Mouse (Mus musculus): ENCODE data around the gene Zfp609. TPM values are rescaled to one million over a fixed set of nuclear protein-coding genes. Genes with fewer than 3 reads are reported as not detected.

The Zfp609 gene
- polyA plus RNA-seq, 1 experiment from 2014 or later, result 8.5 TPM

DNA sequence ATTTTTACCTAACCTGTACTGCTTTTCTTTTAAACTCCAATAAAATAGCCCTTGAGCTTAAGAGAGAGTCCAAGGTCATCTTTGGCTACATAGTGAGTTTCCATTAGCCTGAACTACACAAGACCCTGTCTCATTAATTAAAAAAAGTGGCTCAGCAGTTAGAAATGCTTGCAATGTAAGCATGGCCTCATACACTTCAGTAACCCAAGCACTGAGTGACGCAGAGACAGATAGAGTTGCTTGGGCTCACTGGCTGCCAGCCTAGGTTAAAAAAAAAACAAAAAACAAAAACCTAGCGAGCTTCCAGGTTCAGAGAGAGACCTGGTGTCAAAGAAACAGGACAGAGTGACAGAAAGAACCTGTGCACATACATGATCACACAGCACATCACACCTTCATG is 14.5 kb downstream of the Zfp609 start:
- no peak overlapping the region for H3K4me2 ChIP-seq (replicated peaks)
- H3K36me3 ChIP-seq, result peaks cover 6% of the 10 kb centered on the region; the same call in 1 of the 2 replicates
- H3K4me3 ChIP-seq (replicated peaks), result no peak overlapping the region
- no peaks in the 10 kb centered on the region for H3K27me3 ChIP-seq
- WGBS, result 73% methylated on average over 2 of the region's 2 CpGs
- 0 out of 2 replicates have a peak, but pooled peaks cover 4% of the 10 kb centered on the region for H3K4me1 ChIP-seq
- no peak overlapping the region for H3K9ac ChIP-seq
- H3K9me3 ChIP-seq (replicated peaks), result no peaks in the 10 kb centered on the region
- ATAC-seq (ENCODE audit: insufficient number of reproducible peaks, low FRiP score, low TSS enrichment, low read depth), result no peak
- H3K27ac ChIP-seq (replicated peaks), result no peak overlapping the region

DNA sequence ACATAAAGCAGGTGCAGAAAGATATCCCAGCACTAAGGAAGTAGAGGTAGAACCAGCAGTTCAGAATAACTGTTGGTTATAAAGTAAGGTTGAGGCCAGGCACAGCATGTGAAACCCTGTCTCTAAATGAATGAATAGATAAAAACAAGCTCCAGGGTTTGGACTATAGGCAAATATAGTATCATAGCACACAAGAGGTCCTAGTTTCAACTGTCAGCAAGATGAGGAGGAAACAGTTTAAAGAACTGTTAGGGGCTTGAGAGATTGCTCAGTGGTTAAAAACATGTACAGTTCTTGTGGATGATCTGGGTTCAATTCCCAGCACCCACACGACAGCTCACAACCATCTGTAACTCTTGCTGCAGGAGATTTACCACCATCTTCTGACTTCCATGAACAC is 15.6 kb downstream of the Zfp609 start:
- H3K36me3 ChIP-seq, result peaks cover 6% of the 10 kb centered on the region; the same call in 1 of the 2 replicates

DNA sequence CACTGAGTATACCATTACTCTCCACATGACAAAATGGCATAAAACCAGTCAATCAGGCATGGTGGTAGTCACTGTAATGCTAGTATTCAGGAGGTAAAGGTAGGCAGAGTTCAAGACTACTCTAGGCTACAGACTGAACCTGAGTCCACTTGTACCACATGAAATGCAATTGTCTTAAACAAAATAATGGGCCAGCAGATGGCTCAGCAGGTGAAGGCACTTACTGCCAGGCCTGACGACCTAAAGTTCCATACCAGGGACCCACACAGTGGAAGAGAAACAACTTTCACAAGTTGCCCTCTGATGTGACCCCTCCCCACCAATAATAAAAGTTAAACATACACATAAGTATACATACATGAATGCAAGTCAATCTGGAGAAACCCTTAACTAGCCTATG is 19.5 kb downstream of the Zfp609 start:
- H3K4me1 ChIP-seq, result 0 out of 2 replicates have a peak, but pooled peaks cover 2% of the 10 kb centered on the region
- no peak overlapping the region for H3K4me3 ChIP-seq (replicated peaks)
- 69% methylated on average over 1 of the region's 1 CpGs for WGBS
- no peaks in the 10 kb centered on the region for H3K36me3 ChIP-seq
- no peaks in the 10 kb centered on the region for H3K9me3 ChIP-seq (replicated peaks)
- H3K27ac ChIP-seq (replicated peaks), result no peak overlapping the region
- H3K4me2 ChIP-seq (replicated peaks), result no peak overlapping the region
- H3K27me3 ChIP-seq, result no peaks in the 10 kb centered on the region
- no peak for ATAC-seq (ENCODE audit: insufficient number of reproducible peaks, low FRiP score, low TSS enrichment, low read depth)
- H3K9ac ChIP-seq, result no peak overlapping the region

More for the DNA sequence above, 15.6 kb downstream of the Zfp609 start:
- 0 out of 2 replicates have a peak, but pooled peaks cover 4% of the 10 kb centered on the region for H3K4me1 ChIP-seq
- no peaks in the 10 kb centered on the region for H3K9me3 ChIP-seq (replicated peaks)
- H3K9ac ChIP-seq, result no peak overlapping the region
- 96% methylated on average over 1 of the region's 1 CpGs for WGBS
- no peak for ATAC-seq (ENCODE audit: insufficient number of reproducible peaks, low FRiP score, low TSS enrichment, low read depth)
- no peak overlapping the region for H3K27ac ChIP-seq (replicated peaks)
- H3K27me3 ChIP-seq, result no peaks in the 10 kb centered on the region
- no peak overlapping the region for H3K4me3 ChIP-seq (replicated peaks)
- H3K4me2 ChIP-seq (replicated peaks), result no peak overlapping the region

DNA sequence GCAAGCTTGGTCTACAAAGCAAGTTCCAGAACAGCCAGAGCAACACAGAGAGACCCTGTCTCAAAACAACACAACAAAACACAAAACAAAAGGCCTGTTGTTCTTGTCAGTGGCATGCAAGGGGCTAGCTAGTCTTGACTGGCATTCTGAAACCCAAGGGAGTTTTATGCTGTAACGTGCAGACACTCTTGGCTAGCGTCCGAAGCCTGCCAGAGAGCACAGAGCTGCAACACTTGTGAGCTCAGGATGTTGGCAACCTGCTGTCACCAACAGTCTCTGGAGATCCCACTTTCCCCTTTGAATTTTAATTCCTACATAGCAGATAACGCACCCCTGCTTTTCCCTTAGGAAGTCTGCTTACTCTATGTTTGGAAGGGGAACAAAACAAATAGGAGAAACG is 20.1 kb downstream of the Zfp609 start:
- H3K36me3 ChIP-seq, result no peaks in the 10 kb centered on the region
- no peak overlapping the region for H3K9ac ChIP-seq
- H3K27ac ChIP-seq (replicated peaks), result no peak overlapping the region
- H3K4me3 ChIP-seq (replicated peaks), result no peak overlapping the region
- WGBS, result 49% methylated on average over 5 of the region's 5 CpGs
- H3K4me1 ChIP-seq, result no peaks in the 10 kb centered on the region
- no peaks in the 10 kb centered on the region for H3K9me3 ChIP-seq (replicated peaks)
- no peaks in the 10 kb centered on the region for H3K27me3 ChIP-seq
- no peak for ATAC-seq (ENCODE audit: insufficient number of reproducible peaks, low FRiP score, low TSS enrichment, low read depth)
- H3K4me2 ChIP-seq (replicated peaks), result no peak overlapping the region

DNA sequence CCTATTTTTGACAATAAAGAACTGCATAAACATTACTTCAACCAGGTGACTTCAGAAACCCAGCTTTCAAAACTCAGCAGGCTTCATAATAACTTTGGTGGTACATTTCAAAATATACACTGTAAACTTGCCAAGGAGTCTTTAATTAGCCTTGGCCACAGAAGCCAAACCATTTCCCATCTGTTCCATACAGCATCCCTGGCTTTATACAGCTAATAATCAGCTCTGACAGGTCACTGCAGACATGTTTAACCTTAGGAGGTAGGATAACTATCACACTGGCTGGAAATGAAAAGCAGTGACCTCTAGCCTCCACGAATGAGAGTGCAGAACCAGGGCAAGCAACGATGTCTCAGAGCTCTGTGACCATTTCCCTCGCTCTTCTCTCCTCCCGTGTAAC is 27.6 kb downstream of the Zfp609 start:
- H3K36me3 ChIP-seq, result 0 out of 2 replicates have a peak, but pooled peaks cover 3% of the 10 kb centered on the region
- no peak overlapping the region for H3K9ac ChIP-seq
- H3K9me3 ChIP-seq (replicated peaks), result no peaks in the 10 kb centered on the region
- no peak overlapping the region for H3K4me3 ChIP-seq (replicated peaks)
- no peak overlapping the region for H3K27ac ChIP-seq (replicated peaks)
- peaks cover 7% of the 10 kb centered on the region; the same call in 1 of the 2 replicates for H3K4me1 ChIP-seq
- no peaks in the 10 kb centered on the region for H3K27me3 ChIP-seq
- 68% methylated on average over 4 of the region's 4 CpGs for WGBS
- H3K4me2 ChIP-seq (replicated peaks), result no peak overlapping the region
- ATAC-seq (ENCODE audit: insufficient number of reproducible peaks, low FRiP score, low TSS enrichment, low read depth), result no peak

DNA sequence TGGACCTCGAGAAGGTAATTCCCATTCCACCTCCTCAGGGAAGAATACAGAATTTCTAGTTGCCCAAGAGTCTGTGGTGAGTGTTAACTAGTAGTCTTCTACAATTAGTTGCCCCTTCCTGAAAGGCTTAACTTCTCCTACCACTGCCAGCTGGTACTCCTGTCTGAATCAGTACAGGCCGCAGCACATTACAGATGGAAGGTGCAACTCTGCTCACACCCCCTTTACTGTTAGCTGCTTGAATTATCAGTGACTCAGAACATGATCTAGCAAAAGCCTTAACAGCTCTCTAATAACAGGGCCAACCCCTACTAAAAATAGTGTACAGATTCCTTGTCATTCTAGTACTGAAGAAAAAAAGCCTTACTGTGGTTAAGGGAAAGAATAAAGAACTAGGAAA is 31.7 kb downstream of the Zfp609 start:
- Histone ChIP-seq H3K9me3 (replicated peaks) (no peaks in the 10 kb centered on the region), H3K4me2 (replicated peaks) (no peak overlapping the region), H3K4me3 (replicated peaks) (no peak overlapping the region), H3K27me3 (no peaks in the 10 kb centered on the region), H3K4me1 (peaks cover 26% of the 10 kb centered on the region), H3K9ac (no peak overlapping the region), H3K36me3 (0 out of 2 replicates have a peak, but pooled peaks cover 7% of the 10 kb centered on the region), H3K27ac (replicated peaks) (no peak overlapping the region)
- ATAC-seq (ENCODE audit: insufficient number of reproducible peaks, low FRiP score, low TSS enrichment, low read depth), result no peak
- WGBS, result 68% methylated on average over 2 of the region's 2 CpGs

DNA sequence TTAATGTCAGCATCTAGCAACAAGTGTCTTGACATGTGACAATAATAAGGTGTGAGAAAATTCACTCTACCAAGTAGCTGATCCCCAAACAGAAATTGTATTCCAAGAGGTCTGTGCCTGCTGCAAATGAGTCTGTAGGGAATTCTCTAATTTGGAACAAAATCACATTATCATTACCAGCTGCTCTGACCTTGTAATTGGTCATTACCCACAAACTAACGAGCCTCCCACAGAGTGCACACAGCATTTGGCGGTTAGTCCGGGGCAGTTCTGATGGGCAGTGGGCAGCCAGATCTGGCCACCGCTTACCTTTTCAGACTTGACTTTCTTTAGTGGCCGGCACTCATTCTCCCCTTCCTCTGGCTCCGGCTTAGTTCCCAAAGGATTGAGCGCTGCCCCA is 33.1 kb downstream of the Zfp609 start:
- ATAC-seq (ENCODE audit: insufficient number of reproducible peaks, low FRiP score, low TSS enrichment, low read depth), result no peak
- no peak overlapping the region for H3K27ac ChIP-seq (replicated peaks)
- H3K4me1 ChIP-seq, result peaks cover 31% of the 10 kb centered on the region
- no peak overlapping the region for H3K4me3 ChIP-seq (replicated peaks)
- no peaks in the 10 kb centered on the region for H3K27me3 ChIP-seq
- no peak overlapping the region for H3K4me2 ChIP-seq (replicated peaks)
- no peaks in the 10 kb centered on the region for H3K9me3 ChIP-seq (replicated peaks)
- WGBS, result 70% methylated on average over 7 of the region's 7 CpGs
- H3K36me3 ChIP-seq, result 0 out of 2 replicates have a peak, but pooled peaks cover 7% of the 10 kb centered on the region
- H3K9ac ChIP-seq, result no peak overlapping the region

DNA sequence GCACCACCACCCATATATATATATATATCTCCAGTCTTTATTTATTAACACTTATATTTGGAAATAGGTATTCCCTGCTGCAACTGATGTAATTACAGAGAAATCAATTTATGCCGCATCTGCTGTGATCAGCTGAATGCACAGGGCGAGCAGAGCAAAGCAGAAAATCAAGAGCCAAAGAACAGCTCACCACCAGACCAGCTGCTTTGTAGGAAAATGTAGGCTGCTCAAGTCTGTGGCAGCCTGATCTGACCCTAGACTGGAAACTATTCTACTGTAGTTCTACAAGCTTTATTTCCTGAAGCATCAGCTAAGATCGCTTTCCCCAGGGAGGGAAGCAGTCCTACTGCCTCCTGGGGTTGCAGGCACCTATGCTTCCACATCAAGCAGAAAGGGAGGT is 33.9 kb downstream of the Zfp609 start:
- H3K9me3 ChIP-seq (replicated peaks), result no peaks in the 10 kb centered on the region
- ATAC-seq (ENCODE audit: insufficient number of reproducible peaks, low FRiP score, low TSS enrichment, low read depth), result no peak
- H3K4me2 ChIP-seq (replicated peaks), result no peak overlapping the region
- no peak overlapping the region for H3K27ac ChIP-seq (replicated peaks)
- no peak overlapping the region for H3K4me3 ChIP-seq (replicated peaks)
- 83% methylated on average over 3 of the region's 3 CpGs for WGBS
- no peak overlapping the region for H3K9ac ChIP-seq
- no peaks in the 10 kb centered on the region for H3K27me3 ChIP-seq
- H3K36me3 ChIP-seq, result 0 out of 2 replicates have a peak, but pooled peaks cover 7% of the 10 kb centered on the region
- peaks cover 32% of the 10 kb centered on the region for H3K4me1 ChIP-seq

DNA sequence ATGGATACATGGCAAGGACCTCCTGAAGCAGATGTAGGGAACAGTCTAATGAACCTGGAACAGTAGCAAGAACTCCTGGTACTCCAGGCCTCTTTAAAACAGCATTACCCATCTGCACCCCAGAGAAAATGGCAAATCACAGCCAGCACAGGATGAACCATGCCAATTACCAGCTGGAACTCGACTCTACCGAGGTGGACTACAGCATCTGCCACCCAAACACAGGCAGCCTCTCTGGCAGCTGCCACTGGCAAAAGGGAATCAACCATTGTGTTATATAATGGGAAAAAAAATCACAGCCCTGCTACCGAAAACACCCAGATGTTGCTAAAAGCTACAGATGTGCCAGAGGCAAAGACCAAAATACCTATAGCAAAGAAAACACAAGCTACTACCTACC is 34.3 kb downstream of the Zfp609 start:
- H3K4me1 ChIP-seq, result peaks cover 36% of the 10 kb centered on the region
- no peaks in the 10 kb centered on the region for H3K27me3 ChIP-seq
- no peak for ATAC-seq (ENCODE audit: insufficient number of reproducible peaks, low FRiP score, low TSS enrichment, low read depth)
- H3K27ac ChIP-seq (replicated peaks), result no peak overlapping the region
- H3K4me3 ChIP-seq (replicated peaks), result no peak overlapping the region
- no peak overlapping the region for H3K4me2 ChIP-seq (replicated peaks)
- H3K9me3 ChIP-seq (replicated peaks), result no peaks in the 10 kb centered on the region
- no peak overlapping the region for H3K9ac ChIP-seq
- H3K36me3 ChIP-seq, result 0 out of 2 replicates have a peak, but pooled peaks cover 7% of the 10 kb centered on the region
- 53% methylated on average over 3 of the region's 3 CpGs for WGBS

DNA sequence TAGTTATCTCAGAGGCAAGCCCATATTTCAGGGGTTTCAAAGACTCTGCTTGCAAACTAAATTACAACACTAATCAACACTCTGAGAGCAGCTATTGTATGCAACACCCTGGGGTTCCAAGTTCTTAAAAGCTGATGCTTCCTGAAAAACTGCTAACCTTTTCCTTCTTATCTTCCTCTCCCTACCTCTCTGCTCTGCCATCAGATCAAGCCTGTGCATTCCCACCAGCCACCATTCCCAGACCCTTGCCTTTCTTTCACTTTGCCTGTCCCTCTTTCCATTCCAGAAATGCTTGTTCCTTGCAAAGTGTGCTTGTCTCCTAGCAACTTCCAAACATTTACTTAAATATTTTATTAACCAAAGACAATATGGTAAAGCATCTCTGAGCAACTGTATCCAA is 35.5 kb downstream of the Zfp609 start:
- Histone ChIP-seq H3K27me3 (no peaks in the 10 kb centered on the region), H3K4me2 (replicated peaks) (no peak overlapping the region), H3K4me1 (peaks cover 39% of the 10 kb centered on the region), H3K36me3 (0 out of 2 replicates have a peak, but pooled peaks cover 7% of the 10 kb centered on the region), H3K9me3 (replicated peaks) (no peaks in the 10 kb centered on the region), H3K9ac (no peak overlapping the region), H3K4me3 (replicated peaks) (no peak overlapping the region), H3K27ac (replicated peaks) (no peak overlapping the region)
- ATAC-seq (ENCODE audit: insufficient number of reproducible peaks, low FRiP score, low TSS enrichment, low read depth), result no peak

DNA sequence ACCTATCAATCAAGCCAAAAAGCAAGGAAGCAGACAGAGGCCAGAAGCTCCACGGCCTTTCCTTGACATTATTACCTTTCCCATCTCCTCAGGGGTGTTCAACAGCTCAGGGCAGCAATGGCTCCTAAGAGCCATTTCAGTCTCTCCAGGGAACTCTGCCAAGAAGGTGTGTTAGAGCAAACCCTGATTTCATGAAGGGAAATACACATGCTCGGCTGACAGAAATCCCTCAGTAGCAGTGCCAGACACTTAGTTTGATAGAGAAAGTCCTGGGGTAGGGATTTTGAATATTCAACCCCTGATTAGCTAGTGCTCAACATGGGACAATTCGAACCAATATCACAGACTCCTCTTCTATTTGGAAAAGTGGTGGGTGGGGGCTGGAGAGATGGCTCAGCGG is 36.3 kb downstream of the Zfp609 start:
- Histone ChIP-seq H3K36me3 (0 out of 2 replicates have a peak, but pooled peaks cover 7% of the 10 kb centered on the region), H3K27me3 (no peaks in the 10 kb centered on the region), H3K4me1 (peaks cover 38% of the 10 kb centered on the region), H3K4me2 (replicated peaks) (no peak overlapping the region), H3K4me3 (replicated peaks) (no peak overlapping the region), H3K9ac (no peak overlapping the region), H3K27ac (replicated peaks) (no peak overlapping the region), H3K9me3 (replicated peaks) (no peaks in the 10 kb centered on the region)
- no peak for ATAC-seq (ENCODE audit: insufficient number of reproducible peaks, low FRiP score, low TSS enrichment, low read depth)
- 74% methylated on average over 4 of the region's 4 CpGs for WGBS

DNA sequence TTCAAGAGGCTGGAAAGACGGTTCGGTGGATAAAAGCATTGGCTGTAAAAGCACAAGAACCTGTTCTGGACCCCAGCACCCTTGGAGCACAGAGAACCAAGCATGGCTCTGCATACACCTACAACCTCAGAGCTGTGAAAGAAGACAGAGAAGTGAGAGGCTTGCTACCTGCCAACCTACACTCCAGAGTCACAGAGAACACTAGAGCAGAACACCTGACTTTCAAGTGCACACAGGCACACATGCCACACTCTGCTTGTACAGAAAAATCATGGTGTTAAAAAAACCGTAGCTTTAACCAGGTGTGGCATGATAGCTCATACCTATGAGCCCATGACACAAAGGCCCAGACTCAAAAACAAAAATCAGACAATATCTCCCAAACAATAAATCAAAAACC is 37.6 kb downstream of the Zfp609 start:
- Histone ChIP-seq H3K27ac (replicated peaks) (no peak overlapping the region), H3K4me1 (peaks cover 32% of the 10 kb centered on the region), H3K36me3 (0 out of 2 replicates have a peak, but pooled peaks cover 5% of the 10 kb centered on the region), H3K4me2 (replicated peaks) (no peak overlapping the region), H3K27me3 (no peaks in the 10 kb centered on the region), H3K9me3 (replicated peaks) (no peaks in the 10 kb centered on the region), H3K9ac (no peak overlapping the region), H3K4me3 (replicated peaks) (no peak overlapping the region)
- 97% methylated on average over 3 of the region's 3 CpGs for WGBS
- no peak for ATAC-seq (ENCODE audit: insufficient number of reproducible peaks, low FRiP score, low TSS enrichment, low read depth)

Data from embryonic facial prominence, embryonic 15.5 days (tissue).